Mouse (Mus musculus): ENCODE measurements around the gene Spats1.
A peak's percentile ranks its signal among the peaks of the same experiment; 100 is the strongest.
"Not testable (repeated sequence)": the region's sequence is repeated elsewhere in the genome, so short reads cannot be mapped to it uniquely, and the experiment has no call there.

Gene Spats1

GRCm38 (mm10) chr17:45445923-45446322 is 29.3 kb downstream of the Spats1 start:
- no peak for DNase-seq (ENCODE audit: low spot score in 2 of 2)

- no peak for DNase-seq (ENCODE audit: low spot score in 2 of 2)
Measured at GRCm38 (mm10) chr17:45434262-45434590, 41.0 kb downstream of the Spats1 start.

- peak; percentile 94 to 97 for DNase-seq (ENCODE audit: low spot score in 2 of 2)
Measured at GRCm38 (mm10) chr17:45433419-45434261, 41.6 kb downstream of the Spats1 start, which contains the start of gene Cdc5l. Gene Cdc5l (minus strand): TSS chr17:45433737.

GRCm38 (mm10) chr17:45432706-45433398 is 42.4 kb downstream of the Spats1 start:
- peak in 1 of 2 experiments; percentile 48 for DNase-seq (ENCODE audit: low spot score in 2 of 2)

GRCm38 (mm10) chr17:45432007-45432406 is 43.2 kb downstream of the Spats1 start:
- no peak for DNase-seq (ENCODE audit: low spot score in 2 of 2)

GRCm38 (mm10) chr17:45417387-45417786 is 57.8 kb downstream of the Spats1 start:
- DNase-seq (ENCODE audit: low spot score in 2 of 2): no peak

GRCm38 (mm10) chr17:45411617-45412016 is 63.6 kb downstream of the Spats1 start:
- not testable (repeated sequence) for DNase-seq (ENCODE audit: low spot score in 2 of 2)

GRCm38 (mm10) chr17:45408719-45409118 is 66.5 kb downstream of the Spats1 start:
- DNase-seq (ENCODE audit: low spot score in 2 of 2): no peak

- DNase-seq (ENCODE audit: low spot score in 2 of 2): no peak
Measured at GRCm38 (mm10) chr17:45406281-45406680, 68.9 kb downstream of the Spats1 start.

GRCm38 (mm10) chr17:45403207-45403606 is 72.0 kb downstream of the Spats1 start:
- peak in 1 of 2 experiments; percentile 47 for DNase-seq (ENCODE audit: low spot score in 2 of 2)

- DNase-seq (ENCODE audit: low spot score in 2 of 2): no peak
Measured at GRCm38 (mm10) chr17:45402601-45403000, 72.6 kb downstream of the Spats1 start.

- no peak for DNase-seq (ENCODE audit: low spot score in 2 of 2)
Measured at GRCm38 (mm10) chr17:45402126-45402525, 73.1 kb downstream of the Spats1 start.

GRCm38 (mm10) chr17:45401126-45401905 is 73.9 kb downstream of the Spats1 start:
- DNase-seq (ENCODE audit: low spot score in 2 of 2): no peak

- no peak for DNase-seq (ENCODE audit: low spot score in 2 of 2)
Measured at GRCm38 (mm10) chr17:45398021-45398420, 77.2 kb downstream of the Spats1 start.

GRCm38 (mm10) chr17:45397541-45397940 is 77.7 kb downstream of the Spats1 start:
- no peak for DNase-seq (ENCODE audit: low spot score in 2 of 2)

GRCm38 (mm10) chr17:45394612-45395011 is 80.6 kb downstream of the Spats1 start:
- no peak for DNase-seq (ENCODE audit: low spot score in 2 of 2)

GRCm38 (mm10) chr17:45393765-45394164 is 81.5 kb downstream of the Spats1 start:
- DNase-seq (ENCODE audit: low spot score in 2 of 2): no peak

Data from frontal cortex, postnatal 14 days (tissue).